Mouse (Mus musculus): ENCODE data around the gene Iapp. TPM values are rescaled to one million over a fixed set of nuclear protein-coding genes. Genes with fewer than 3 reads are reported as not detected.

Iapp gene
- total RNA-seq, 2 experiments from 2014 or later = not detected

Other genes with a start within 250 kb of the Iapp start
- 1 to 10 TPM in 1 of 2 experiments, not detected in 1; 1.1 TPM for gene Slco1a6, start 89.9 kb upstream of the Iapp start, total RNA-seq (2021)
- gene Slco1a5, start 24.6 kb downstream of the Iapp start, total RNA-seq (2021) = not detected
- gene Pyroxd1, start 47.2 kb downstream of the Iapp start, total RNA-seq (2021) = 10 to 100 TPM; 11.3 to 11.9 TPM
- 10 to 100 TPM; 12.7 to 14.3 TPM for gene Recql, start 88.7 kb downstream of the Iapp start, total RNA-seq (2021)
- 10 to 100 TPM; 28.3 to 36.3 TPM for gene Golt1b, start 88.8 kb downstream of the Iapp start, total RNA-seq (2021)
- not detected for gene Spx, start 115.0 kb downstream of the Iapp start, total RNA-seq (2021)
- not detected for gene Gys2, start 174.7 kb downstream of the Iapp start, total RNA-seq (2021)
- 1,000 to 10,000 TPM; 1,364 to 1,397 TPM for gene Ldhb, start 209.5 kb downstream of the Iapp start, total RNA-seq (2021)

Data from heart, postnatal 4 days (tissue).